Mouse (Mus musculus): Measurements from ENCODE around the gene Zfp428.
"Not testable (repeated sequence)": the region's sequence is repeated elsewhere in the genome, so short reads cannot be mapped to it uniquely, and the experiment has no call there.

Gene Zfp428

DNA sequence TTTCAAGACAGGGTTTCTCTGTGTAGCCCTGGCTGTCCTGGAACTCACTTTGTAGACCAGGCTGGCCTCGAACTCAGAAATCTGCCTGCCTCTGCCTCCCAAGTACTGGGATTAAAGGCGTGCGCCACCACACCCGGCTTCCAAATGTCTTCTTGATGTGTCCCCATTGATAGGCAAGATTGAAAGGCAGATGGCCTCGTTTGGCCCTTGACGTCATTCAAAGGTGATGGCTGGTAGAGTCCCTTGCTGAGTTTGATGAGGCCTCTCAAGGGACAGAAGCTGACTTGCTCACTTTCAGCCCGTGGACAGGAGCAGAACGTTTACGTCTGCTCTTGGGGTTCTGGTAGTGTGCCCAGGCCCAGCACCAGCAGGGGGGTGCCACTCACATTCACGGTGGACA lies 13.2 kb downstream of the Zfp428 start:
- not testable (repeated sequence) for DNase-seq (ENCODE audit: low spot score in 2 of 2)

- no peak for DNase-seq (ENCODE audit: low spot score in 2 of 2)
Observed at GRCm38 (mm10) chr7:24522805-24523204, 16.0 kb downstream of the Zfp428 start.

- no peak for DNase-seq (ENCODE audit: low spot score in 2 of 2)
Observed at GRCm38 (mm10) chr7:24523723-24524122, 16.9 kb downstream of the Zfp428 start.

- no peak for DNase-seq (ENCODE audit: low spot score in 2 of 2)
Observed at GRCm38 (mm10) chr7:24524978-24525377, 18.2 kb downstream of the Zfp428 start.

- DNase-seq (ENCODE audit: low spot score in 2 of 2) = no peak
Observed at GRCm38 (mm10) chr7:24525686-24526420, 19.0 kb downstream of the Zfp428 start.

DNA sequence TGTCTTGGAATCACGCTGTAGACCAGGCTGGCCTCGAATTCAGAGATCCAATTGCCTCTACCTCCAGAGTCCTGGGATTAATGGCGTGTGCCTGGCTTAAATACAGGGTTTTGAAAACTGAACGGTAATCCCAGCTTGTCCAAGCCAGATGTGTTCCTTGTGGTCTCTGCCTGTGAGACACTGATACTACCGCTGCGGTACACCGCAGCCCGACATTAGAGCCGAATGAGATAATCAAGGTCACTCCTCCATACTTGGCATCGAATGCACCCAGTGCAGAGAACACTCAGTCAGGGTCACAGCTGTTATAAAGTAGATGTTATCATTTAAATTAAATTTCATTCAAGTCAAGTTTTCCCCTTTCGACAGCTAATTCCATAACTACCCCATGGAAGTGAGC lies 22.1 kb downstream of the Zfp428 start:
- no peak for DNase-seq (ENCODE audit: low spot score in 2 of 2)

GRCm38 (mm10) chr7:24529580-24529979 lies 22.8 kb downstream of the Zfp428 start:
- no peak for DNase-seq (ENCODE audit: low spot score in 2 of 2)

DNA sequence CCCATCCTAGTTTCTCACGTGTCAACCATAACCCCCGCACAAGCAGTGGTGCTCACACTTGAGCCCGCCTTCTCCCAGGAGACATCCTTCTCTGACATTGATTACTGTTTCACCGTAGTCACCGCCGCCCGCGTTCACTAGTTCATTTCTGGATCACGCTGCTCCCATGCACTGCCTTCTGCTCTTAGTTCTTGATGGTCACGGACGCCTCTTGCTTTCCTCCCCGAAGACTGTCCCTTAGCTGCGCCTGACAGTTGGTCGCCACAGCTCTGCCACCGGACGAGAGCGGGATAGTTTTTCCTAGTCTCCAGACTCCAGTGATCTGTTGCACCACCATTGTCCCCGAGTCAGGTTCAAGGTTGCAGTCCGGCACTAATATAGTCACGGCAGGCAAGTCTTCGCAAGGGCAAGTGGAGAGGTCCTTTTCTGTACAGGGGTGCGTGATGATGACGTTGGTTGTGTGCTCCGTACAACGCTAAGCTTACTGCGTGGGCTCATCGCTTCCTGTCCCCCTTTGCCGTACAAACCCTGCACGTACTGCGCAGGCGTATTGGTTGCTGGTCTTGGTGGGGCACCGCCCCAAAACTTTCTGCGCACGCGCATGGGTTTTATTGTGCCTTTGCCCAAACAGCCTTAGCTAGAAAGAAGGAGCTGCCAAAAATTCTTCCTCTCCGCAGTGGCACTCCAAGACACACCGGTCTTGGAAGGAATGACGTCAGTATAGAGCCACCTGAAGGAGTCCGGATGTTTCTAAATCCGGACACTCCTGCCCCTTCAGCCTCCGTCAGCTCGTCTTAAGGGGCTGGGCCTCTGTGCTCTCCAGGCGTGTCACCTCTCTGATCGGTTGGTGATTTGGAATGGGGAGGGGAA lies 23.5 kb downstream of the Zfp428 start, which contains the start of gene Irgq:
Gene Irgq, plus strand, starts transcription at position 628 of the 870 bp plus-strand sequence.
- peak; percentile 98 to 99 for DNase-seq (ENCODE audit: low spot score in 2 of 2)

DNA sequence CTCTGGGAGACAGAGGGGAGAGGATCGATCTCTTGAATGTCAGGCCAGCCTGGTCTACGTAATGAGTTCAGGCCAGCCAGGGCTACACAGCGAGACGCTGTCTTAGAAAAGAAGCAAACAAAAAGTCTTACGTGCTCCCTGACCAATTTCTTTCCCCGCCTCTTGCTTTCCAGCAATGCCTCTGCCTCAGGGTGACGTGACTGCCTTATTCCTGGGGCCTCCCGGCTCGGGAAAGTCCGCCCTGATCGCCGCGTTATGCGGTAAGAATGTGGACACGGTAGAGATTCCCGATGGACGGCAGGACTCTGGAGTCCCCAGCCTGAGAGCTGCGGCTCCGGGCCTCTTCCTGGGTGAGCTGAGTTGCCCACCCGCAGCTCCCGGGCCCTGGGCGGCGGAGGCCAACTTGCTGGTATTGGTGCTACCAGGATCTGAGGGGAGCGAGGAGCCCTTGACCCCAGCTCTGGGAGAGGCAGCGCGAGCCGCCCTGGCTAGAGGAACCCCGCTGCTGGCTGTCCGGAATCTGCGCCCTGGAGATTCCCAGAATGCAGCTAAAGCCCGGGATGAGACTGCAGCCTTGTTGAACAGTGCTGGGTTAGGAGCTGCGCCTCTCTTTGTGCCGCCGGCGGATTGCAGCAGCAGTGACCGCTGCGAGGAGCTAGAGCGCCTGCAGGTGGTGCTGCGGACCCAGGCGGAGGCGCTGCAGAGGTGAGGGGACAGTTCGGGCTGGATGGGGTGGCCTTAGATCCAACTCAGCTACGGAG lies 24.6 kb downstream of the Zfp428 start:
- peak; percentile 58 to 70 for DNase-seq (ENCODE audit: low spot score in 2 of 2)

- no peak for DNase-seq (ENCODE audit: low spot score in 2 of 2)
Observed at GRCm38 (mm10) chr7:24533031-24533571, 26.3 kb downstream of the Zfp428 start.

- DNase-seq (ENCODE audit: low spot score in 2 of 2) = no peak
Observed at GRCm38 (mm10) chr7:24533806-24534205, 27.0 kb downstream of the Zfp428 start.

DNA sequence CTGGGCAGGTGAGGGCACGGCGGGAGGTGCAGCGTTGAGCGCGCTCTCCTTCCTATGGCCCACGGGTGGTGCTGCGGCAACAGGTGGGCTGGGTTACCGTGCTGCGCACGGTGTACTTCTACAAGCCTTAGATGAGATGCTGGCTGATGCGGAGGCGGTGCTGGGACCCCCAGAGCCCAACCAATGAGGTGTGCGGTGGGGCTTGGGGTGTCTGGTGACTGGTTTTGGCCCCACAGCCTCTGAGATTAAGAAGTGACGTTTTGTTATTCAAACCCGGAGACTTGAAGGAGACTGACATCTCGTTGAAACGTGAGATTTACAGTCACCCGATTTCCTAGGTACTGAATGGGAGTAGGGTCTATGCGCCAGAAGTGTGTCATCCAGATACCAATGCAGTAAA lies 27.5 kb downstream of the Zfp428 start:
- no peak for DNase-seq (ENCODE audit: low spot score in 2 of 2)

DNA sequence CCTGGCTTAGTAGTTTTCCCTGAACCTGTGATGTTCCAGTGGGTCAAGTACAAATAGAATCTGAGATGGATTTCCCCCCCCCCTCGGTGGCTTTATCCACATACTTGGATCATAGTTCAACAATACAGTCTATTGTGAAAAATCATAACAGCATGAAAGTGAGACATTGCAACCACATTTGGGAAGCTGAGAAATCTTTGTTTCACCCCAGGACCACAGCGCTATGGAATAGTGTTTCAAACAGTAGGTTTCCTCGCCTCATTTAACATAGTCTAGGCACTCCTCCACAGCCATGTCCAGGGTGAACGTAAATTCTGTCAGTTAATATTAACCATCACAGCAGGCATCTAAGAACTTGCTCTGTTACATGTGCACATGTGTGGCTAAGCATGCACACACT lies 30.3 kb downstream of the Zfp428 start:
- no peak for DNase-seq (ENCODE audit: low spot score in 2 of 2)

DNA sequence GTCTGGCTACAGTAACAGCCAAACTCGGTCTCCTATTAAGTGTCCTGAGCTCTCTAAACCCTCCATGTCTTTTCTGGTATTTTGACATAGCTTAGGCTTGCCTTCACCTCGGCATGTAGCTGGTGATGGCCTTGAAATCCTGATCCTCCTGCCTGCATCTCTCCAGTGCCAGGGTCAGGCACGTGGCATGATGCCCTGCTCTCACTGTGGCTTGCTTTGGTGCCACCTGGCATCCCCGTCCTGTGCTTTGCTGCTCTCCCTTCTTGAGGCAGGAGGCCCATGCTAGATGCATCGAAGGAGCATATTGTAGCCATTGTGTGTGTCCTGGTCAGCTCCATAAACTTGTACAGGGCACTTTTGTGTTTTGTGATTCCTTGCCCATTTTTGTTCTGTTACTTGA lies 30.8 kb downstream of the Zfp428 start:
- no peak for DNase-seq (ENCODE audit: low spot score in 2 of 2)

GRCm38 (mm10) chr7:24538154-24538553 lies 31.3 kb downstream of the Zfp428 start:
- DNase-seq (ENCODE audit: low spot score in 2 of 2) = no peak

GRCm38 (mm10) chr7:24538701-24539100 lies 31.9 kb downstream of the Zfp428 start:
- no peak for DNase-seq (ENCODE audit: low spot score in 2 of 2)

DNA sequence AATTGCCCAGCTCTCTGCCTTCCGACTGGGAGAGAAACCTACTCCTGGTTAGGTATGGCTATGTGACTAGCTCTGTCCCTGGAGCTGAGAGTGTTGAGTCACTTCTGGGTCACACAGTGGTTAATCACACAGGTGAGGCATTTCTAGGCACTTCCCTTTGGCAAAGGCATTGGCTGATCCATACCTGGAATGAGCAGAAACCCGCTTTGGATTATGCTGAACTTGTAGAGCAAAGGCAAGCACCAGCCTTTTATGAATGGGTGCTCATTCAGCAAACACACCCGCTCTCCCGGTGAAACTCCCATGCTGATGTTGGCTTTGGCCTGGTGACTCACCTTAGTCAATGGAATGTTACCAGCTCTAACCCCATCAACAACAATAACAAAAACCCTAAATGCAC lies 32.9 kb downstream of the Zfp428 start:
- no peak for DNase-seq (ENCODE audit: low spot score in 2 of 2)

- DNase-seq (ENCODE audit: low spot score in 2 of 2) = no peak
Observed at GRCm38 (mm10) chr7:24544506-24544905, 37.7 kb downstream of the Zfp428 start.

DNA sequence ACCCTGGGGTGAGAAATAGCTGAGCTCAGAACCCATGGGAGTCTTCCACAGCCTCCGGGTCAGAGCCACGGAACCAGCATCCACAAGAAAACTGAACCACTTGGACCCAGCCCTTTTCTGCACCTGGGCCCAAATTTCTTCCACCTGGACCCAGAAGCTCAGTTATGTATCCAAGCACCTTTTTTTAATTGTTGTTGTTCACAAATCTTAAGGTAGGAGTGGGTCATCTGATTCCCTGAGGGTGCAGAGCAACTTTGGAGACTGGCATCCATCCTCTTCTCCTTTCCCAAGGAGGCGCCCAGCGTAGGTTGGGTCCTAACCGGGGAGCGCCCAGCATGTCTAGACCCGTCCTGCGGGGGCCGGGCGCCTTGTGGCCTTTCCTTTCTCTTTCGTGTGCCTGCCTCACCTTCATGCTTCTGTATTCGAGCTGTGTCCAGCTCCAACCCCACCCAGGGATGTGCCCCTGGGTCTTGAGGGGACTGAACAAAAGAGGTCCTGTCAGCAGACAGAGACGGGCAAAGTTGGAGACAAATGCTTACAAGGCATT lies 39.3 kb downstream of the Zfp428 start, which contains the start of the genes Pinlyp and Xrcc1:
Gene Pinlyp, minus strand, starts transcription at position 51 of the 547 bp plus-strand sequence.
Gene Xrcc1, plus strand, starts transcription at position 222 of the 547 bp plus-strand sequence.
- DNase-seq (ENCODE audit: low spot score in 2 of 2) = no peak

- peak; percentile 99 to 100 for DNase-seq (ENCODE audit: low spot score in 2 of 2)
Observed at GRCm38 (mm10) chr7:24546634-24547389, 40.0 kb downstream of the Zfp428 start.

All from heart, adult 9 months (tissue).